Mouse (Mus musculus): ENCODE results near the gene Snx6. TPM values are rescaled to one million over a fixed set of nuclear protein-coding genes. Genes with fewer than 3 reads are reported as not detected.
A peak's percentile ranks its signal among the peaks of the same experiment; 100 is the strongest.
"Not testable (repeated sequence)": the region's sequence is repeated elsewhere in the genome, so short reads cannot be mapped to it uniquely, and the experiment has no call there.

Gene Snx6
- polyA plus RNA-seq, 2 experiments: 90.0 to 173 TPM

DNA sequence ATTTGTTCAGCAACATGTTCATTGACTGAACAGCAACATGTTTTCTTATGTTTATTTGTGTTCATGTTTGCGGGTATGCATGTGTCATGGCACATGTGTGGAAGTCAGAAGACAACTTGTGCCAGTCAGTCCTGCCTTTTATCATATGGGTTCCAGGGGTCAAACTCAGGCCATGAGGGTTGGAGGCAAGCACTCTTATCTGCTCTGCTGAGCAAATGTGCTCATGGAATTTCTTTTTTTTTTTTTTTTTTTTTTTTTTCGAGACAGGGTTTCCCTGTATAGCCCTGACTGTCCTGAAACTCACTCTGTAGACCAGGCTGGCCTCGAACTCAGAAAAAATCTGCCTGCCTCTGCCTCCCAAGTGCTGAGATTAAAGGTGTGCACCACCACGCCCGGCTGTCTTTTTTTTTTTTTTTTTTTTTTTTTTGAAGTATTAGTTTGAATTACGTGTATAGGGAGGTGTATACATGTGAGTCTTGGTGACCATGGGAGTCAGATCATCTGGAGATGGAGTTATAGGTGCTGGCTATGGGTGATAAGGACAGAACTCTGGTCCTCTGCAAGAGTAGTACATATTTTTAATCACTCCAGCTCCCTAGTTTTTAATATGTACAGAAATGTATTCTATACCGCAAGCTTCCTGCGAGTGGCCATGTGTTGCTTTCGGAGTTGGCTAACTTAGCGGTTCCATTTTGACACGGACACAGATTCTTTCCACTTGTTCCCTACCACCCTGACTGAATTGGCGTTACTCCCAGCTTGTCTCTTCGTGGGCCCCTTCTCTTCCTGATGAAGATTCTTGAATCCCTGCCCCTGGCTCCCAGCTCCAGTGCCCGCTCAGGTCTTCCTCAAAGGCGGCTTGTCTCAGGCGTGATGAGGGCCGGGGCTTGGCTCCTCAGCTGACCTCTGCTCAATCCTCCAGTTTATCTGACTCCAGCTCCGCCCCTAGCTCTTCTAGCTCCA, 40.4 kb upstream of the Snx6 start:
- TF ChIP-seq POLR2A (IDR thresholded peaks at IDR 0.05; ENCODE audit: borderline replicate concordance, extremely low read depth, insufficient read depth, insufficient read length): no peak
- ATAC-seq (ENCODE audit: low FRiP score, low read depth) (no peak), DNase-seq (ENCODE audit: low spot score) (no peak)
- Histone ChIP-seq H3K9me3 (ENCODE audit: control insufficient read depth, low read length) (no peaks in the 10 kb centered on the region), H3K4me1 (ENCODE audit: control insufficient read depth, insufficient read depth, low read length) (peaks cover 4% of the 10 kb centered on the region), H3K27ac (replicated peaks; ENCODE audit: low read depth, low read length) (no peak overlapping the region), H3K36me3 (ENCODE audit: control insufficient read depth, insufficient read depth, low read length) (no peaks in the 10 kb centered on the region), H3K9ac (ENCODE audit: low read depth, low read length, severe bottlenecking) (no peak overlapping the region), H3K27me3 (ENCODE audit: control insufficient read depth, insufficient read depth, low read length) (no peaks in the 10 kb centered on the region), H3K4me2 (replicated peaks; ENCODE audit: low read depth, low read length, severe bottlenecking) (no peak overlapping the region), H3K4me3 (replicated peaks; ENCODE audit: low read length) (no peak overlapping the region)
- WGBS: 81% methylated on average over 17 of the region's 18 CpGs

DNA sequence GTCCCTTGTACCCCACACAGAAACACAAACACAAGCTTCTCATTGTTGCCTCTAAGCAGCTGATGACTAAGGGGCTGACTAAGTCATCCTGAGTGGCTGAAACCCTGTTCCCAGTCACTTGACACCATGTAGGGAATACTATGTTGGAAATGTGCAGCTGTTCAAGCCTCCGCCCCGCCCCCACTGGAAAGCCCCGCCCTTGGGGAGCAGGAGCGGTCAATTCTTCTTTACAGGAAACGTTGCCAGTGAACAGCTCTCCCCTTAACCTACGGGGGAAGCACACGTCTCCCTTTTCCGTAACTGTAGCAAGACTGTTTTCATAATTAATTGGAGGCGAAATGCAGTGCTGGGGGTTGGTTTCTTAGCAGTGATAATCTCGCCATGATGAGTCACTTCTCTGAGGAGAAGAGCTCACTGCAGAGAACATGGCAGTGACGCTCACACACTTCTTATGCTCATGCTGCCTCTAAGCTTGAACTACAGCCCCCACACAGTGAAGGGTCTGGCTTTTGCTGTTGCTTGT, 39.5 kb upstream of the Snx6 start:
- Histone ChIP-seq H3K27me3 (ENCODE audit: control insufficient read depth, insufficient read depth, low read length) (no peaks in the 10 kb centered on the region), H3K4me2 (replicated peaks; ENCODE audit: low read depth, low read length, severe bottlenecking) (peak overlapping the region; percentile 44), H3K4me3 (replicated peaks; ENCODE audit: low read length) (peak overlapping the region; percentile 30), H3K36me3 (ENCODE audit: control insufficient read depth, insufficient read depth, low read length) (no peaks in the 10 kb centered on the region), H3K4me1 (ENCODE audit: control insufficient read depth, insufficient read depth, low read length) (peaks cover 4% of the 10 kb centered on the region), H3K9me3 (ENCODE audit: control insufficient read depth, low read length) (no peaks in the 10 kb centered on the region), H3K9ac (ENCODE audit: low read depth, low read length, severe bottlenecking) (peak overlapping the region; percentile 28), H3K27ac (replicated peaks; ENCODE audit: low read depth, low read length) (no peak overlapping the region; the same call in 1 of the 2 replicates)
- DNase-seq (ENCODE audit: low spot score) (peak; percentile 85), ATAC-seq (ENCODE audit: low FRiP score, low read depth) (peak; percentile 90)
- no peak for TF ChIP-seq POLR2A (IDR thresholded peaks at IDR 0.05; ENCODE audit: borderline replicate concordance, extremely low read depth, insufficient read depth, insufficient read length)
- 12% methylated on average over 11 of the region's 11 CpGs for WGBS

DNA sequence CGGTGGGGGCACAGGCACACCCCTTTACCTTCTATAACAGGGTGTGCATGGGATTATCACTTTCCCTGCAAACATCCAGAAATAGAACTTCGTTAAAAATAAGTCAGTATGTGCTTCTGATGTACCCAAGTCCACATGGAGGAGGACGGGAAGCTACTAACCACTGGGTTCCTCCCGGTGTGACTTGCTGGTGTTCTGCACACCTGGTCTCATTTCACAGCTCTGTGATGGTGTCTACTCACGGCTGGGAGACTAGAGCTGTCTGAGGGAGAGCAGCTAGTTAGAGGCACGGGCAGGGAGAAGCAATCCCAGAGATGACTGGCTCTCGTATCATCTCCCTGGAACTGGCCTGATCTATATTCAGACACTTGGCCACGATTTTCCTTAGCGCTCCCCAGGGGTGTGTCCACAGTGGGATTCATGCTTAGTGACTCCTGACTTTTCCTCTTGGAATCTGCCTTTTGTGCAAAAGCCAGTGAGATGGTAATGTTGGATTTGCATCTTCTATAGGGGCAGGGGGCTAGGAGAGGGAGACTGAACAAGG, 38.4 kb upstream of the Snx6 start:
- no peak for ATAC-seq (ENCODE audit: low FRiP score, low read depth)
- Histone ChIP-seq H3K36me3 (ENCODE audit: control insufficient read depth, insufficient read depth, low read length) (no peaks in the 10 kb centered on the region), H3K9ac (ENCODE audit: low read depth, low read length, severe bottlenecking) (no peak overlapping the region), H3K4me1 (ENCODE audit: control insufficient read depth, insufficient read depth, low read length) (peaks cover 4% of the 10 kb centered on the region), H3K9me3 (ENCODE audit: control insufficient read depth, low read length) (no peaks in the 10 kb centered on the region), H3K4me2 (replicated peaks; ENCODE audit: low read depth, low read length, severe bottlenecking) (no peak overlapping the region), H3K27me3 (ENCODE audit: control insufficient read depth, insufficient read depth, low read length) (no peaks in the 10 kb centered on the region), H3K4me3 (replicated peaks; ENCODE audit: low read length) (no peak overlapping the region), H3K27ac (replicated peaks; ENCODE audit: low read depth, low read length) (no peak overlapping the region)
- 67% methylated on average over 9 of the region's 9 CpGs for WGBS
- DNase-seq (ENCODE audit: low spot score): no peak
- no peak for TF ChIP-seq POLR2A (IDR thresholded peaks at IDR 0.05; ENCODE audit: borderline replicate concordance, extremely low read depth, insufficient read depth, insufficient read length)

DNA sequence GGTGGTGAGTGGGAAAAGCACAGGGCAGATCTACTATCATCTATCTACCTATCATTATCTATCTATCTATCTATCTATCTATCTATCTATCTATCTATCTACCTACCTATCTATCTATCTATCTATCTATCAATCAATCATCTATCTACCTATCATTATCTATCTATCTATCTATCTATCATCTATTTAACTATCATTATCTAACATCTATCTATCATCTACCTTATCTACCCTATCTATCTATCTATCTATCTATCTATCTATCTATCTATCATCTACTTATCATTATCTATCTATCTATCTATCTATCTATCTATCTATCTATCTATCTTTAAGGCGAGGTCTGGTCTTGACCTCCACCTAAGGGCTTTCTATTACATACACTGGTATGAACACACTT, 36.4 kb upstream of the Snx6 start:
- not testable (repeated sequence) for H3K27me3 ChIP-seq (ENCODE audit: control insufficient read depth, insufficient read depth, low read length); H3K4me2 ChIP-seq (replicated peaks; ENCODE audit: low read depth, low read length, severe bottlenecking); H3K4me3 ChIP-seq (replicated peaks; ENCODE audit: low read length); H3K9ac ChIP-seq (ENCODE audit: low read depth, low read length, severe bottlenecking); DNase-seq (ENCODE audit: low spot score); H3K36me3 ChIP-seq (ENCODE audit: control insufficient read depth, insufficient read depth, low read length); ATAC-seq (ENCODE audit: low FRiP score, low read depth); H3K27ac ChIP-seq (replicated peaks; ENCODE audit: low read depth, low read length); H3K9me3 ChIP-seq (ENCODE audit: control insufficient read depth, low read length); H3K4me1 ChIP-seq (ENCODE audit: control insufficient read depth, insufficient read depth, low read length)
- 72% methylated on average over 1 of the region's 1 CpGs for WGBS

DNA sequence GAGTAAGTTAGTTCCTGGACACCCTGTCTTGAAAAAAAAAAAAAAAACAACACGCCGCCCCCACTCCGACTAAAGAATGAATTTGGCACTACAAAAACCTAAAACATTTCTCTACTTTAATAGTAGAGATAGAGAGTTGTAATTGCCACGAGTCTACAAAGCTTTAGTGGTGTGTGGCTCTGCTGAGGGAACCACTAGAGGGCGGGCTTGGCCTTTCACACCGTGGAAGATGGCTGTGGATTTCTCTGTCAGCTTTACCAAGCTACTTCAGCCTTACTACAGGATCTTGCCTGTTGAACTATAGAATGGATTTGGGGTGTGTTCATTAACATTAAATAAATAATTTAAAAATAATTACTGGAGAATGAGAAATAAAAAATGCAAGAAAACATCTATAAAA, 35.1 kb upstream of the Snx6 start:
- Histone ChIP-seq H3K27ac (replicated peaks; ENCODE audit: low read depth, low read length) (no peak overlapping the region), H3K4me2 (replicated peaks; ENCODE audit: low read depth, low read length, severe bottlenecking) (no peak overlapping the region), H3K27me3 (ENCODE audit: control insufficient read depth, insufficient read depth, low read length) (no peaks in the 10 kb centered on the region), H3K9ac (ENCODE audit: low read depth, low read length, severe bottlenecking) (no peak overlapping the region), H3K4me3 (replicated peaks; ENCODE audit: low read length) (no peak overlapping the region), H3K4me1 (ENCODE audit: control insufficient read depth, insufficient read depth, low read length) (peaks cover 4% of the 10 kb centered on the region), H3K36me3 (ENCODE audit: control insufficient read depth, insufficient read depth, low read length) (no peaks in the 10 kb centered on the region), H3K9me3 (ENCODE audit: control insufficient read depth, low read length) (no peaks in the 10 kb centered on the region)
- DNase-seq (ENCODE audit: low spot score): peak; percentile 87
- 22% methylated on average over 6 of the region's 6 CpGs for WGBS
- no peak for TF ChIP-seq POLR2A (IDR thresholded peaks at IDR 0.05; ENCODE audit: borderline replicate concordance, extremely low read depth, insufficient read depth, insufficient read length)
- peak; percentile 86 for ATAC-seq (ENCODE audit: low FRiP score, low read depth)
